Mouse (Mus musculus): ENCODE measurements around the gene Wapl.
A peak's percentile ranks its signal among the peaks of the same experiment; 100 is the strongest.

- peak; percentile 96 for TF ChIP-seq HCFC1 (IDR thresholded peaks at IDR 0.05; ENCODE audit: borderline replicate concordance, insufficient read depth, low read length)
- no peak for TF ChIP-seq ZNF384 (IDR thresholded peaks at IDR 0.05; ENCODE audit: low read depth, low read length)
These were observed at the start of gene Wapl for GRCm38 (mm10) chr14:34673395-34674228.

Data from ES-E14 (cell line).